Mouse (Mus musculus): ENCODE measurements around the gene Parp2. TPM values are rescaled to one million over a fixed set of nuclear protein-coding genes. Genes with fewer than 3 reads are reported as not detected.

The Parp2 gene
- polyA plus RNA-seq, 1 experiment from 2014 or later: 71.8 TPM

Other genes starting within 250 kb of the Parp2 start
- not detected in 2 replicates for gene Olfr744, start 193.0 kb upstream of the Parp2 start, polyA plus RNA-seq (2014; fragmentation: Nextera tagmentation; extraction: Ambion mirVana)
- gene Olfr745, start 168.5 kb upstream of the Parp2 start, polyA plus RNA-seq (2014; fragmentation: Nextera tagmentation; extraction: Ambion mirVana): not detected in 2 replicates
- gene Olfr746, start 160.8 kb upstream of the Parp2 start, polyA plus RNA-seq (2014; fragmentation: Nextera tagmentation; extraction: Ambion mirVana): not detected in 2 replicates
- gene Olfr747, start 114.6 kb upstream of the Parp2 start, polyA plus RNA-seq (2014; fragmentation: Nextera tagmentation; extraction: Ambion mirVana): not detected in 2 replicates
- gene Olfr748, start 100.5 kb upstream of the Parp2 start, polyA plus RNA-seq (2014; fragmentation: Nextera tagmentation; extraction: Ambion mirVana): not detected in 2 replicates
- gene Olfr749, start 62.7 kb upstream of the Parp2 start, polyA plus RNA-seq (2014; fragmentation: Nextera tagmentation; extraction: Ambion mirVana): not detected in 2 replicates
- 77.3 and 79.6 TPM in 2 replicates for gene Ttc5, start 22.3 kb upstream of the Parp2 start, polyA plus RNA-seq (2014; fragmentation: Nextera tagmentation; extraction: Ambion mirVana)
- not detected in 2 replicates for gene Ccnb1ip1, start 109 bp upstream of the Parp2 start, polyA plus RNA-seq (2014; fragmentation: Nextera tagmentation; extraction: Ambion mirVana)
- gene Tep1, start 62.7 kb downstream of the Parp2 start, polyA plus RNA-seq (2014; fragmentation: Nextera tagmentation; extraction: Ambion mirVana): 8.6 and 8.7 TPM in 2 replicates
- gene Klhl33, start 89.7 kb downstream of the Parp2 start, polyA plus RNA-seq (2014; fragmentation: Nextera tagmentation; extraction: Ambion mirVana): 0.14 and 0.35 TPM in 2 replicates
- gene Osgep, start 117.1 kb downstream of the Parp2 start, polyA plus RNA-seq (2014; fragmentation: Nextera tagmentation; extraction: Ambion mirVana): 149 and 169 TPM in 2 replicates
- 217 and 223 TPM in 2 replicates for gene Apex1, start 117.1 kb downstream of the Parp2 start, polyA plus RNA-seq (2014; fragmentation: Nextera tagmentation; extraction: Ambion mirVana)
- gene Pip4p1, start 123.0 kb downstream of the Parp2 start, polyA plus RNA-seq (2014; fragmentation: Nextera tagmentation; extraction: Ambion mirVana): 41.0 and 50.2 TPM in 2 replicates
- 59.5 and 65.1 TPM in 2 replicates for gene Pnp, start 123.2 kb downstream of the Parp2 start, polyA plus RNA-seq (2014; fragmentation: Nextera tagmentation; extraction: Ambion mirVana)
- gene Gm49342, start 136.7 kb downstream of the Parp2 start, polyA plus RNA-seq (2014; fragmentation: Nextera tagmentation; extraction: Ambion mirVana): not detected in 2 replicates
- 0.31 TPM in 1 of 2 replicates, not detected in the other for gene Pnp2, start 148.2 kb downstream of the Parp2 start, polyA plus RNA-seq (2014; fragmentation: Nextera tagmentation; extraction: Ambion mirVana)
- gene Rnase10, start 199.9 kb downstream of the Parp2 start, polyA plus RNA-seq (2014; fragmentation: Nextera tagmentation; extraction: Ambion mirVana): 0.22 TPM in 1 of 2 replicates, not detected in the other
- not detected in 2 replicates for gene Rnase9, start 234.0 kb downstream of the Parp2 start, polyA plus RNA-seq (2014; fragmentation: Nextera tagmentation; extraction: Ambion mirVana)
- gene Rnase11, start 242.3 kb downstream of the Parp2 start, polyA plus RNA-seq (2014; fragmentation: Nextera tagmentation; extraction: Ambion mirVana): not detected in 2 replicates
- 0.80 TPM in 1 of 2 replicates, not detected in the other for gene Rnase12, start 249.8 kb downstream of the Parp2 start, polyA plus RNA-seq (2014; fragmentation: Nextera tagmentation; extraction: Ambion mirVana)

Measured in stomach, embryonic 14.5 days (tissue).